Mouse (Mus musculus) MEL (cell line): Measurements from ENCODE around the gene Trio. TPM values are rescaled to one million over a fixed set of nuclear protein-coding genes. Genes with fewer than 3 reads are reported as not detected.

Source experiments
- DNase-seq: peaks from one replicate; pipeline ENCODE4 v3.0.0; 2011; ENCODE audit warnings: low read depth, low spot score
- H3K27ac ChIP-seq: 2 replicates; pipeline ENCODE4 v1.5.1; 2012; ENCODE audit warnings: low read depth, mild to moderate bottlenecking, control low read depth, low read length, moderate library complexity; ENCODE audit not compliant: control insufficient read depth
- H3K27me3 ChIP-seq, 2 experiments: fragments of 150-350 bp in 1 of 2; sonication (generic) in 1 of 2; 2 replicates each; pipeline ENCODE4 v1.6.1; 2012; ENCODE audit warnings: low read length in 2 of 2, mild to moderate bottlenecking in 2 of 2, improper control_type of control experiment in 1 of 2, moderate library complexity in 1 of 2; ENCODE audit not compliant: insufficient read depth in 2 of 2, control insufficient read depth in 1 of 2
- H3K36me3 ChIP-seq, 2 experiments: 2 replicates each; pipeline ENCODE4 v1.6.1; 2012 to 2014; ENCODE audit warnings: low read length in 2 of 2, improper control_type of control experiment in 1 of 2, inconsistent platforms in 1 of 2, mild to moderate bottlenecking in 1 of 2; ENCODE audit not compliant: insufficient read depth in 2 of 2, control insufficient read depth in 1 of 2
- H3K4me1 ChIP-seq, 2 experiments: fragments of 150-350 bp in 1 of 2; sonication (generic) in 1 of 2; 2 replicates each; pipeline ENCODE4 v1.6.1; 2012; ENCODE audit warnings: low read length in 2 of 2, improper control_type of control experiment in 1 of 2, mild to moderate bottlenecking in 1 of 2; ENCODE audit not compliant: insufficient read depth in 2 of 2, control insufficient read depth in 1 of 2
- H3K4me3 ChIP-seq, 2 experiments: fragments of 150-350 bp in 1 of 2; sonication (generic) in 1 of 2; 2 replicates each; pipeline ENCODE4 v1.5.1; 2012; ENCODE audit warnings: low read depth in 2 of 2, low read length in 2 of 2, mild to moderate bottlenecking in 2 of 2, moderate library complexity in 2 of 2, control low read depth in 1 of 2, improper control_type of control experiment in 1 of 2; ENCODE audit not compliant: control insufficient read depth in 1 of 2, insufficient read depth in 1 of 2
- H3K79me2 ChIP-seq: 2 replicates; pipeline ENCODE4 v1.6.1; 2012; ENCODE audit warnings: mild to moderate bottlenecking, low read length, moderate library complexity; ENCODE audit not compliant: control insufficient read depth, poor library complexity, insufficient read depth
- H3K9ac ChIP-seq: 2 replicates; pipeline ENCODE4 v1.6.1; 2012; ENCODE audit warnings: low read depth, mild to moderate bottlenecking, control low read depth, low read length, moderate library complexity; ENCODE audit not compliant: control insufficient read depth, poor library complexity, severe bottlenecking
- H3K9me3 ChIP-seq: fragments of 150-350 bp; sonication (generic); replicated peaks from 2 replicates; pipeline ENCODE4 v1.6.1; 2012; ENCODE audit warnings: mild to moderate bottlenecking, low read length, improper control_type of control experiment, moderate library complexity; ENCODE audit not compliant: insufficient read depth
- BHLHE40 ChIP-seq: IDR thresholded peaks from 2 replicates; pipeline ENCODE4 v1.6.1; 2012; ENCODE audit warnings: low read depth, mild to moderate bottlenecking, inconsistent platforms, low read length, improper control_type of control experiment, borderline replicate concordance
- CHD2 ChIP-seq: IDR thresholded peaks from 2 replicates; pipeline ENCODE4 v1.6.1; 2011; ENCODE audit warnings: low read length, improper control_type of control experiment
- CTCF ChIP-seq, 3 experiments: IDR thresholded peaks in 2 of 3; conservative IDR thresholded peaks in 1 of 3; 2 replicates each; pipeline ENCODE4 v1.5.1; 2011 to 2012; ENCODE audit warnings: low read length in 3 of 3, low read depth in 2 of 3, mild to moderate bottlenecking in 2 of 3, improper control_type of control experiment in 1 of 3, inconsistent platforms in 1 of 3, mixed read lengths in 1 of 3, moderate library complexity in 1 of 3; ENCODE audit not compliant: control insufficient read depth in 1 of 3, insufficient read depth in 1 of 3, poor library complexity in 1 of 3, severe bottlenecking in 1 of 3
- E2F4 ChIP-seq: IDR thresholded peaks from 2 replicates; pipeline ENCODE4 v1.6.1; 2011; ENCODE audit warnings: low read depth, low read length, improper control_type of control experiment, borderline replicate concordance
- ETS1 ChIP-seq: IDR thresholded peaks from 2 replicates; pipeline ENCODE4 v1.6.1; 2012; ENCODE audit warnings: low read depth, mild to moderate bottlenecking, inconsistent platforms, low read length, improper control_type of control experiment, moderate library complexity
- KAT2A ChIP-seq: conservative IDR thresholded peaks from 2 replicates; pipeline ENCODE4 v1.6.1; 2012; ENCODE audit warnings: low read depth, low read length, improper control_type of control experiment, inconsistent platforms
- MAFK ChIP-seq: IDR thresholded peaks from 2 replicates; pipeline ENCODE4 v1.6.1; 2011; ENCODE audit warnings: low read depth, mild to moderate bottlenecking, low read length, improper control_type of control experiment, borderline replicate concordance
- MAX ChIP-seq: IDR thresholded peaks from 2 replicates; pipeline ENCODE4 v1.6.1; 2011; ENCODE audit warnings: low read length, improper control_type of control experiment
- MEF2A ChIP-seq: IDR thresholded peaks from 2 replicates; pipeline ENCODE4 v1.6.1; 2014; ENCODE audit warnings: low read depth, mild to moderate bottlenecking, inconsistent platforms, low read length, improper control_type of control experiment; ENCODE audit not compliant: poor library complexity, insufficient replicate concordance, severe bottlenecking; ENCODE audit errors: extremely low read depth
- MXI1 ChIP-seq: IDR thresholded peaks from 2 replicates; pipeline ENCODE4 v1.6.1; 2011; ENCODE audit warnings: mild to moderate bottlenecking, low read depth, low read length, improper control_type of control experiment
- MYB ChIP-seq: IDR thresholded peaks from 2 replicates; pipeline ENCODE4 v1.6.1; 2011; ENCODE audit warnings: mild to moderate bottlenecking, low read depth, low read length, improper control_type of control experiment
- MYC ChIP-seq: IDR thresholded peaks from 2 replicates; pipeline ENCODE4 v1.6.1; 2011; ENCODE audit warnings: low read depth, mild to moderate bottlenecking, low read length, improper control_type of control experiment, moderate library complexity
- NRF1 ChIP-seq: IDR thresholded peaks from 2 replicates; pipeline ENCODE4 v1.6.1; 2014; ENCODE audit warnings: low read depth, mild to moderate bottlenecking, inconsistent platforms, low read length, improper control_type of control experiment, moderate library complexity; ENCODE audit not compliant: poor library complexity, insufficient read depth, severe bottlenecking
- POLR2AphosphoS5 ChIP-seq: IDR thresholded peaks from 2 replicates; pipeline ENCODE4 v1.6.1; 2012; ENCODE audit warnings: low read depth, borderline replicate concordance, mild to moderate bottlenecking, inconsistent platforms, low read length, moderate library complexity, mixed read lengths
- RAD21 ChIP-seq: IDR thresholded peaks from 2 replicates; pipeline ENCODE4 v1.6.1; 2011; ENCODE audit warnings: mild to moderate bottlenecking, low read depth, low read length, improper control_type of control experiment
- RCOR1 ChIP-seq: IDR thresholded peaks from 2 replicates; pipeline ENCODE4 v1.6.1; 2012; ENCODE audit warnings: low read depth, mild to moderate bottlenecking, inconsistent platforms, low read length, improper control_type of control experiment
- SIN3A ChIP-seq: IDR thresholded peaks from 2 replicates; pipeline ENCODE4 v1.6.1; 2012; ENCODE audit warnings: low read length, improper control_type of control experiment, inconsistent platforms
- SMC3 ChIP-seq: IDR thresholded peaks from 2 replicates; pipeline ENCODE4 v1.6.1; 2011; ENCODE audit warnings: low read depth, low read length, improper control_type of control experiment
- TAL1 ChIP-seq: IDR thresholded peaks from 2 replicates; pipeline ENCODE4 v1.6.1; 2012; ENCODE audit warnings: mild to moderate bottlenecking, inconsistent platforms, low read length, moderate library complexity, mixed read lengths
- TCF12 ChIP-seq: IDR thresholded peaks from 2 replicates; pipeline ENCODE4 v1.6.1; 2014; ENCODE audit warnings: low read depth, mild to moderate bottlenecking, inconsistent platforms, low read length, improper control_type of control experiment, moderate library complexity
- USF2 ChIP-seq, 2 experiments: IDR thresholded peaks; 2 replicates each; pipeline ENCODE4 v1.6.1; 2011 to 2012; ENCODE audit warnings: improper control_type of control experiment in 2 of 2, low read length in 2 of 2, borderline replicate concordance in 1 of 2, inconsistent platforms in 1 of 2, low read depth in 1 of 2, mild to moderate bottlenecking in 1 of 2; ENCODE audit not compliant: insufficient read depth in 1 of 2
- ZC3H11A ChIP-seq: IDR thresholded peaks from 2 replicates; pipeline ENCODE4 v1.6.1; 2012; ENCODE audit warnings: low read depth, mild to moderate bottlenecking, inconsistent platforms, low read length, improper control_type of control experiment
- ZNF384 ChIP-seq: IDR thresholded peaks from 2 replicates; pipeline ENCODE4 v1.6.1; 2012; ENCODE audit warnings: low read depth, mild to moderate bottlenecking, inconsistent platforms, low read length, improper control_type of control experiment
- polyA plus RNA-seq, 2 experiments: library from polyadenylated mRNA; stranded (reverse) in 1 of 2; unstranded in 1 of 2; fragments of >175 nt in 1 of 2; fragments of >200 nt in 1 of 2; gene quantifications; 2 replicates each; pipeline versions ENCODE4 v1.2.1 to v1.2.4; 2012; ENCODE audit warnings: low replicate concordance in 2 of 2, low read depth in 1 of 2; ENCODE audit not compliant: insufficient read length in 2 of 2, insufficient read depth in 1 of 2, missing spikeins in 1 of 2
- total RNA-seq: library from RNA; depleted of rRNA; stranded (reverse); fragments of 300-350 nt; gene quantifications from 2 replicates; pipeline ENCODE4 v1.2.3, GENCODE M21; 2012

The Trio gene
- total and polyA plus RNA-seq, 3 experiments: 0.91 to 1.1 TPM; not detected in 1

DNA sequence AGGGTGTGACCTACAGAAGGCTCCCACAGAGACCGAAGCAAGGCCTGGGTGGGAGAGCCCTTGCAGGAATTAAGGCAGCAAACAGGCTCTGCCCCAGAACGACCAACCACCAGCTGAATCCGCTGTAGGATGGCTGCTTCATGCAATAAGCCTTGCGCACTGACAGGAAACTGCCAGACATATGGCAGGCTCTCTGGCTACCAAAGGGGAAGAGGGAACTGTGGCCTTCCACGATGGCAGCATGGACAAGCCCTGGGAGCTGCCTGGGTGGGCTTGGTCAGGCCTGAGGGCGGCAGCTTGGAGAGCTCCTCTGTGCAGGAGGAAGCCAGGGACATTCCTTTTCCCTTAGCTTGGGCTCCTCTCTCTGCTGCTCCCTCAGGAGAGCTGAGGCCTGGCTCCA is 159.6 kb downstream of the Trio start:
- no peak overlapping the region for H3K9ac ChIP-seq
- H3K4me3 ChIP-seq: no peak overlapping the region
- no peaks in the 10 kb centered on the region for H3K27me3 ChIP-seq
- peaks cover 3 to 9% of the 10 kb centered on the region in 2 experiments; a peak in 2 of 4 replicates for H3K4me1 ChIP-seq
- no peaks in the 10 kb centered on the region; a peak in 1 of 4 replicates for H3K36me3 ChIP-seq
- no peaks in the 10 kb centered on the region for H3K79me2 ChIP-seq
- no peak for DNase-seq
- H3K27ac ChIP-seq: no peak overlapping the region
- TF ChIP-seq MAX (no peak), MAFK (no peak), RAD21 (no peak), BHLHE40 (no peak), MYC (no peak), MEF2A (no peak), TAL1 (no peak), CHD2 (no peak), KAT2A (no peak), USF2 (IDR thresholded peaks at IDR 0.05; ENCODE audit: borderline replicate concordance in 1 of 2, insufficient read depth in 1 of 2, low read depth in 1 of 2, low read length in 2 of 2) (no peak), ZNF384 (no peak), E2F4 (no peak), SIN3A (no peak), RCOR1 (no peak), MYB (no peak), MXI1 (no peak), SMC3 (no peak), NRF1 (no peak), POLR2AphosphoS5 (no peak), ZC3H11A (no peak)
- no peaks in the 10 kb centered on the region for H3K9me3 ChIP-seq

DNA sequence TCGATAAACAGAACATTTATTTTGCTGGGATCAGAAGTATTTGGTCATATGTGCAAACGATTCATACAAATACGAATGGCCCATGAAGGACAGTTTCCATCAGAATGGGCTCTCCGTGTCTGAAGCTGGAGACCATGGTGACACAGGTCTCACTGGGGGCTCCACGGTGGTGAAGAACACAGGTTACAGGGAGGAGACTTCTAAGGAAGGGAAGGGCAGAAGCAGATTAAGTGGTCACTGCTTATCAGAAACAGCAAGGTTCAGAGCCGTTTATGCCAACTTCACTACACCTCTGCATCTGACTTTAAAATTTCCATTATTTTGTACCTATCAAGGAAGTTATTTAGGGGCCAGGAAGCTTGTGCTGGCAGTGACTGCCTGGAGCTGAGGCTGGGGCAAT is 161.3 kb downstream of the Trio start:
- no peak for DNase-seq
- no peaks in the 10 kb centered on the region for H3K9me3 ChIP-seq
- no peak for TF ChIP-seq CTCF (IDR thresholded peaks at IDR 0.05 in 2 of 3, conservative IDR thresholded peaks at IDR 0.05 in 1 of 3; ENCODE audit: control insufficient read depth in 1 of 3, insufficient read depth in 1 of 3, low read depth in 2 of 3, low read length in 3 of 3, poor library complexity in 1 of 3, severe bottlenecking in 1 of 3)
- no peak for TF ChIP-seq SIN3A
- 0 out of 2 replicates have a peak, but pooled peaks have one; percentile 4 for TF ChIP-seq TCF12
- TF ChIP-seq ETS1: no peak
- H3K79me2 ChIP-seq: no peaks in the 10 kb centered on the region
- H3K36me3 ChIP-seq: no peaks in the 10 kb centered on the region; a peak in 1 of 4 replicates
- H3K4me3 ChIP-seq: no peak overlapping the region
- H3K9ac ChIP-seq: no peak overlapping the region
- no peak overlapping the region; the same call in 1 of the 2 replicates for H3K27ac ChIP-seq
- no peaks in the 10 kb centered on the region for H3K27me3 ChIP-seq
- H3K4me1 ChIP-seq: peaks cover 3 to 4% of the 10 kb centered on the region in 2 experiments; a peak in 1 of 4 replicates
